Mouse (Mus musculus): Measurements from ENCODE around the gene Adgrl1. TPM values are rescaled to one million over a fixed set of nuclear protein-coding genes. Genes with fewer than 3 reads are reported as not detected.
A peak's percentile ranks its signal among the peaks of the same experiment; 100 is the strongest.
"Not testable (repeated sequence)": the region's sequence is repeated elsewhere in the genome, so short reads cannot be mapped to it uniquely, and the experiment has no call there.

The Adgrl1 gene
- polyA plus RNA-seq, 1 experiment from 2014 or later, result 11.0 TPM

GRCm38 (mm10) chr8:83982449-83982848 lies 82.5 kb downstream of the Adgrl1 start:
- no peak overlapping the region for H3K4me2 ChIP-seq (replicated peaks)
- H3K9me3 ChIP-seq, result no peaks in the 10 kb centered on the region
- ATAC-seq, result no peak
- WGBS, result 78% methylated on average over 4 of the region's 4 CpGs
- H3K9ac ChIP-seq, result no peak overlapping the region
- H3K4me3 ChIP-seq (replicated peaks), result no peak overlapping the region
- no peaks in the 10 kb centered on the region for H3K27me3 ChIP-seq (replicated peaks)
- H3K4me1 ChIP-seq (replicated peaks), result peaks cover 6% of the 10 kb centered on the region
- H3K27ac ChIP-seq, result no peak overlapping the region
- H3K36me3 ChIP-seq, result peaks cover 43% of the 10 kb centered on the region

DNA sequence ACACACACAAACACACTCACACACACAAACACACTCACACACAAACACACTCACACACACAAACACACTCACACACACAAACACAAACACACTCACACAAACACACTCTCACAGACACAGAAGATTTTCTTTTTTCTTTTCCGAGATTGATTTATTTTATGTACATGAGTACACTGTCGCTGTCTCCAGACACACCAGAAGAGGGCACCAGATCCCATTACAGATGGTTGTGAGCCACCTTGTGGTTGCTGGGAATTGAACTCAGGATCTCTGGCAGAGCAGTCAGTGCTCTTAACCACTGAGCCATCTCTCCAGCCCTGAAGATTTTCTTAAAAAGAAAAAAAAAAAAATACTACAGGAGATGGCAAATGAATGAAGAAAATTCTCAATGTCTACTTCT lies 83.3 kb downstream of the Adgrl1 start:
- peaks cover 46% of the 10 kb centered on the region for H3K36me3 ChIP-seq
- not testable (repeated sequence) for H3K9me3 ChIP-seq; H3K9ac ChIP-seq; ATAC-seq; H3K4me1 ChIP-seq (replicated peaks); H3K4me2 ChIP-seq (replicated peaks); H3K27ac ChIP-seq; H3K4me3 ChIP-seq (replicated peaks); H3K27me3 ChIP-seq (replicated peaks)
- WGBS, result 99% methylated on average over 2 of the region's 2 CpGs

DNA sequence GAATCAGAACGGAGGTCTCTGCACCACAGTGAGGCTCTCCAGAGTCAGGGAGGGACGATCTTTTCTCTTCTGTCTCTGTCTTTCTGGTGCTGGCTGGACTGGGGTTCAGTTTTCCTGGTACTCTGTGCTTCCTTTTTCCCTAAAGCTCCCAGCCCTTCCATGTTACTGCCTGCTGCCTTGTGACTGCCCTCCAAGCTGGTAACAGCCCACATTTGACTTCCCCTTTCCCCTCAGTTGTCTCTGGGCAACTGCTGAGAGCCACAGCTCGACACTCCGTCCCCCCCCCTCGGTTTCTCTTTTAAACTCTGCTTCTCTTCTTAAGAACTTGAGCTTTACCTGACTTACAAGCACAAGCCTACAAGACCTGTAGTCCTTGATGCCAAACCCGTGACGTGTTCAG lies 89.3 kb downstream of the Adgrl1 start:
- no peaks in the 10 kb centered on the region for H3K9me3 ChIP-seq
- H3K4me2 ChIP-seq (replicated peaks), result no peak overlapping the region
- peaks cover 28% of the 10 kb centered on the region for H3K36me3 ChIP-seq
- H3K27ac ChIP-seq, result no peak overlapping the region
- H3K4me3 ChIP-seq (replicated peaks), result no peak overlapping the region
- no peak for ATAC-seq
- 0 out of 2 replicates have a peak overlapping the region, but pooled peaks have one; percentile 13 for H3K9ac ChIP-seq
- H3K4me1 ChIP-seq (replicated peaks), result no peaks in the 10 kb centered on the region
- 88% methylated on average over 7 of the region's 7 CpGs for WGBS
- no peaks in the 10 kb centered on the region for H3K27me3 ChIP-seq (replicated peaks)

- H3K4me3 ChIP-seq (replicated peaks), result no peak overlapping the region
- no peak overlapping the region for H3K9ac ChIP-seq
- 94% methylated on average over 14 of the region's 14 CpGs for WGBS
- H3K36me3 ChIP-seq, result peaks cover 22% of the 10 kb centered on the region
- no peaks in the 10 kb centered on the region for H3K4me1 ChIP-seq (replicated peaks)
- no peak for ATAC-seq
- no peaks in the 10 kb centered on the region for H3K27me3 ChIP-seq (replicated peaks)
- no peak overlapping the region for H3K27ac ChIP-seq
- H3K4me2 ChIP-seq (replicated peaks), result no peak overlapping the region
- H3K9me3 ChIP-seq, result no peaks in the 10 kb centered on the region
Measured at GRCm38 (mm10) chr8:83990170-83990569, 90.3 kb downstream of the Adgrl1 start.

Other genes with a start within 250 kb of the Adgrl1 start
- 163 and 166 TPM in 2 replicates for gene Gipc1, start 247.4 kb upstream of the Adgrl1 start, polyA plus RNA-seq (2015; fragmentation: Nextera tagmentation; extraction: Ambion mirVana)
- gene Ptger1, start 233.4 kb upstream of the Adgrl1 start, polyA plus RNA-seq (2015; fragmentation: Nextera tagmentation; extraction: Ambion mirVana), result 1.2 and 1.6 TPM in 2 replicates
- gene Pkn1, start 200.9 kb upstream of the Adgrl1 start, polyA plus RNA-seq (2015; fragmentation: Nextera tagmentation; extraction: Ambion mirVana), result 34.4 and 35.2 TPM in 2 replicates
- 215 and 226 TPM in 2 replicates for gene Ddx39, start 184.9 kb upstream of the Adgrl1 start, polyA plus RNA-seq (2015; fragmentation: Nextera tagmentation; extraction: Ambion mirVana)
- gene Adgre5, start 158.8 kb upstream of the Adgrl1 start, polyA plus RNA-seq (2015; fragmentation: Nextera tagmentation; extraction: Ambion mirVana), result 32.3 and 35.4 TPM in 2 replicates
- 0.44 and 0.47 TPM in 2 replicates for gene Gm10644, start 55.1 kb downstream of the Adgrl1 start, polyA plus RNA-seq (2015; fragmentation: Nextera tagmentation; extraction: Ambion mirVana)
- gene Asf1b, start 55.4 kb downstream of the Adgrl1 start, polyA plus RNA-seq (2015; fragmentation: Nextera tagmentation; extraction: Ambion mirVana), result 57.8 and 60.9 TPM in 2 replicates
- gene Prkaca, start 72.9 kb downstream of the Adgrl1 start, polyA plus RNA-seq (2015; fragmentation: Nextera tagmentation; extraction: Ambion mirVana), result 115 and 121 TPM in 2 replicates
- gene Samd1, start 97.6 kb downstream of the Adgrl1 start, polyA plus RNA-seq (2015; fragmentation: Nextera tagmentation; extraction: Ambion mirVana), result 8.4 and 8.7 TPM in 2 replicates
- gene 1700067K01Rik, start 101.4 kb downstream of the Adgrl1 start, polyA plus RNA-seq (2015; fragmentation: Nextera tagmentation; extraction: Ambion mirVana), result 0.86 and 0.87 TPM in 2 replicates
- 1.5 and 1.6 TPM in 2 replicates for gene 2210011C24Rik, start 112.1 kb downstream of the Adgrl1 start, polyA plus RNA-seq (2015; fragmentation: Nextera tagmentation; extraction: Ambion mirVana)
- 8.9 and 9.4 TPM in 2 replicates for gene Palm3, start 121.4 kb downstream of the Adgrl1 start, polyA plus RNA-seq (2015; fragmentation: Nextera tagmentation; extraction: Ambion mirVana)
- gene Il27ra, start 142.5 kb downstream of the Adgrl1 start, polyA plus RNA-seq (2015; fragmentation: Nextera tagmentation; extraction: Ambion mirVana), result 1.3 and 1.5 TPM in 2 replicates
- 0.28 and 0.31 TPM in 2 replicates for gene Rln3, start 144.9 kb downstream of the Adgrl1 start, polyA plus RNA-seq (2015; fragmentation: Nextera tagmentation; extraction: Ambion mirVana)
- gene Gm10643, start 165.0 kb downstream of the Adgrl1 start, polyA plus RNA-seq (2015; fragmentation: Nextera tagmentation; extraction: Ambion mirVana), result 0.92 and 1.3 TPM in 2 replicates
- 7.3 and 7.9 TPM in 2 replicates for gene Rfx1, start 166.7 kb downstream of the Adgrl1 start, polyA plus RNA-seq (2015; fragmentation: Nextera tagmentation; extraction: Ambion mirVana)
- gene Dcaf15, start 204.7 kb downstream of the Adgrl1 start, polyA plus RNA-seq (2015; fragmentation: Nextera tagmentation; extraction: Ambion mirVana), result 8.4 and 9.9 TPM in 2 replicates
- gene Podnl1, start 225.9 kb downstream of the Adgrl1 start, polyA plus RNA-seq (2015; fragmentation: Nextera tagmentation; extraction: Ambion mirVana), result 0.33 and 0.62 TPM in 2 replicates
- gene Cc2d1a, start 247.8 kb downstream of the Adgrl1 start, polyA plus RNA-seq (2015; fragmentation: Nextera tagmentation; extraction: Ambion mirVana), result 20.7 and 21.7 TPM in 2 replicates
- 0.65 and 0.93 TPM in 2 replicates for gene 4930432K21Rik, start 247.9 kb downstream of the Adgrl1 start, polyA plus RNA-seq (2015; fragmentation: Nextera tagmentation; extraction: Ambion mirVana)

All from intestine, embryonic 15.5 days (tissue).